Mouse (Mus musculus) urinary bladder, postnatal 25 days (tissue): Measurements from ENCODE around the gene Rai14.
"Not testable (repeated sequence)": the region's sequence is repeated elsewhere in the genome, so short reads cannot be mapped to it uniquely, and the experiment has no call there.

ENCODE experiments used
- DNase-seq: peaks from one replicate; pipeline ENCODE4 v3.0.0; 2022; ENCODE audit warnings: low spot score

Gene Rai14

DNA sequence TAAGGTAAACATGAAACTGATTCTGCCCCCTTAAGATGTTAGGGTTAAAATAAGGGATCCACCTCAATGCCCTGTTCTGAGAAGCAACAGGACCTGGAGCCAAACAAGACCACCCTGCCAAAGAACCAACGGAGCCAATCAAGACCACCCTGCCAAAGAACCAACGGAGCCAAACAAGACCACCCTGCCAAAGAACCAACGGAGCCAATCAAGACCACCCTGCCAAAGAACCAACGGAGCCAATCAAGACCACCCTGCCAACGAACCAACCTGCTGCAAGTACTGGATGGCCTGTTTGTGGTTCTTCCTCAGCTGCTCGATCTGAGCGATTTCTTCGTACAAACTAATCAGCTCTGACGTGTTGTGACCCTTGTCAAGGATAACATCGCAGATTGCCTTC lies 181.1 kb downstream of the Rai14 start:
- not testable (repeated sequence) for DNase-seq

DNA sequence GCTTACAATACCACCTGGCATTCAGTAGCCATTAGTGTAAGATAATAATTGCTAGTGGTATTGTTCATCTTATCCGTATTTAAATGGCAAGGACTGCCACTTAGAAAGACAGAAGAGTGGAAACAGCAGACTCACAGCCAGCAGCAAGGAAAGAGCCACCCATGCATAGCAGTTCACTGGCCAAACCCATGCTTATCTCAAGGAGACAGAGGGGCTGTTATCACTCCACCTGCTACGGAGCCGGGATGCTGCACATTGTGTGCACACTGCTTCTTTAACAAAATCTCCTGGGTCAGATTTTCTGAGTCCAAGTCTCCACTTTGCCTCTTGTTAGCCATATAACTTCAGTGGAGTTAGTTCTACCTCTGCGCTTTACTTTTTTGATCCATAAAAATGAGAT lies 183.1 kb downstream of the Rai14 start:
- DNase-seq, result no peak

DNA sequence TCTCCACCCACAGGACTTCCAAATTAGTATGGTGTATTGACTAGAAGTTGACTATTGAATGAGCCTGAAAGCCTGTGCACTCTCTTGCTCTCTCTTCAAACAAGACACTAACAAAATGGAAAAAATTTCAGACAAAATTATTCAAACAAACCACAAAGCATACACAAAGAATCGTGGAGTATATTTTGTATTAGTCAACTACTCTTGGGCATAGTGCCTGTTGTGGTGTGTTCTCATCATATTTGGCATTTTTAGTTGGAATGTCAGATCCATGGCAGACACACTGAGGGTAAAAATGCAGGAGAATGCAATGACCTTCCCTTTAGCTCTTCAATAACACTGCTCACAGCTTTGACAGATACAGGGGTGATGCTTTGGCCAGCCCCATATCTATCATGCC lies 188.5 kb downstream of the Rai14 start:
- DNase-seq, result no peak
